Mouse (Mus musculus) CH12.LX (cell line): ENCODE results near the gene Polr3b. TPM values are rescaled to one million over a fixed set of nuclear protein-coding genes. Genes with fewer than 3 reads are reported as not detected.

Experiments
- DNase-seq: peaks from one replicate; pipeline ENCODE4 v3.0.0-alpha.2; 2013; ENCODE audit errors: extremely low read depth
- H3K27ac ChIP-seq: 2 replicates; pipeline ENCODE4 v1.5.1; 2012; ENCODE audit warnings: low read depth, mild to moderate bottlenecking, control low read depth, moderate library complexity; ENCODE audit not compliant: insufficient read depth
- H3K27me3 ChIP-seq: replicated peaks from 2 replicates; pipeline ENCODE3; 2012; ENCODE audit warnings: inconsistent platforms
- H3K36me3 ChIP-seq, 2 experiments: replicated peaks in 1 of 2; 2 replicates each; pipeline versions ENCODE3 to v1.6.1; 2012; ENCODE audit warnings: inconsistent platforms in 1 of 2, low read length in 1 of 2, mild to moderate bottlenecking in 1 of 2, mixed read lengths in 1 of 2, moderate library complexity in 1 of 2; ENCODE audit not compliant: control insufficient read depth in 1 of 2, insufficient read depth in 1 of 2
- H3K4me1 ChIP-seq, 2 experiments: 2 replicates each; pipeline ENCODE4 v1.6.1; 2012; ENCODE audit warnings: inconsistent platforms in 1 of 2, moderate library complexity in 1 of 2; ENCODE audit not compliant: insufficient read depth in 2 of 2, control insufficient read depth in 1 of 2
- H3K4me2 ChIP-seq: 2 replicates; pipeline ENCODE4 v1.6.1; 2012; ENCODE audit warnings: low read depth, mild to moderate bottlenecking, control low read depth; ENCODE audit not compliant: poor library complexity, insufficient read depth, severe bottlenecking
- H3K4me3 ChIP-seq, 3 experiments: fragments of 150-350 bp in 1 of 3; sonication (generic) in 1 of 3; replicated peaks in 1 of 3; 2 replicates each; pipeline versions ENCODE3 to v1.5.1; 2011 to 2012; ENCODE audit warnings: low read depth in 2 of 3, low read length in 2 of 3, mild to moderate bottlenecking in 2 of 3, moderate library complexity in 2 of 3, control low read depth in 1 of 3, improper control_type of control experiment in 1 of 3, inconsistent platforms in 1 of 3, mixed read lengths in 1 of 3; ENCODE audit not compliant: poor library complexity in 1 of 3
- H3K79me2 ChIP-seq: replicated peaks from 2 replicates; pipeline ENCODE4 v1.6.1; 2012; ENCODE audit warnings: mild to moderate bottlenecking, moderate library complexity; ENCODE audit not compliant: control insufficient read depth, poor library complexity, insufficient read depth, severe bottlenecking; ENCODE audit errors: extremely low read depth
- H3K9ac ChIP-seq: 2 replicates; pipeline ENCODE4 v1.6.1; 2012; ENCODE audit warnings: low read depth, mild to moderate bottlenecking, control low read depth, moderate library complexity; ENCODE audit not compliant: insufficient read depth
- H3K9me3 ChIP-seq: replicated peaks from 2 replicates; pipeline ENCODE3; 2012; ENCODE audit warnings: low read length, inconsistent platforms, mixed read lengths
- CHD2 ChIP-seq: IDR thresholded peaks from 2 replicates; pipeline ENCODE4 v1.6.1; 2011; ENCODE audit warnings: low read length, improper control_type of control experiment
- E2F4 ChIP-seq: IDR thresholded peaks from 2 replicates; pipeline ENCODE4 v1.6.1; 2011; ENCODE audit warnings: low read depth, low read length, improper control_type of control experiment; ENCODE audit not compliant: insufficient replicate concordance
- ELF1 ChIP-seq: IDR thresholded peaks from 2 replicates; pipeline ENCODE4 v1.6.1; 2014; ENCODE audit warnings: low read depth, mild to moderate bottlenecking, inconsistent platforms, low read length, improper control_type of control experiment
- ETS1 ChIP-seq: conservative IDR thresholded peaks from 2 replicates; pipeline ENCODE4 v1.6.1; 2012; ENCODE audit warnings: low read depth, mild to moderate bottlenecking, inconsistent platforms, low read length, improper control_type of control experiment, moderate library complexity
- GABPA ChIP-seq: IDR thresholded peaks from 2 replicates; pipeline ENCODE4 v1.6.1; 2012; ENCODE audit warnings: low read depth, low read length, improper control_type of control experiment, inconsistent platforms; ENCODE audit not compliant: insufficient replicate concordance
- MAFK ChIP-seq: IDR thresholded peaks from 2 replicates; pipeline ENCODE4 v1.6.1; 2011; ENCODE audit warnings: low read length, improper control_type of control experiment; ENCODE audit not compliant: insufficient replicate concordance
- MAX ChIP-seq: IDR thresholded peaks from 2 replicates; pipeline ENCODE4 v1.6.1; 2011; ENCODE audit warnings: low read length, improper control_type of control experiment
- MEF2A ChIP-seq: IDR thresholded peaks from 2 replicates; pipeline ENCODE4 v1.6.1; 2014; ENCODE audit warnings: low read depth, mild to moderate bottlenecking, inconsistent platforms, low read length, improper control_type of control experiment, borderline replicate concordance
- MXI1 ChIP-seq: IDR thresholded peaks from 2 replicates; pipeline ENCODE4 v1.6.1; 2011; ENCODE audit warnings: mild to moderate bottlenecking, low read depth, low read length, improper control_type of control experiment
- NRF1 ChIP-seq: IDR thresholded peaks from 2 replicates; pipeline ENCODE4 v1.6.1; 2014; ENCODE audit warnings: low read depth, mild to moderate bottlenecking, inconsistent platforms, low read length, improper control_type of control experiment, moderate library complexity
- PAX5 ChIP-seq: IDR thresholded peaks from 2 replicates; pipeline ENCODE4 v1.6.1; 2012; ENCODE audit warnings: low read length, inconsistent platforms, mixed read lengths
- RAD21 ChIP-seq: IDR thresholded peaks from 2 replicates; pipeline ENCODE4 v1.6.1; 2011; ENCODE audit warnings: low read depth, mild to moderate bottlenecking, low read length, improper control_type of control experiment, moderate library complexity
- SIN3A ChIP-seq: IDR thresholded peaks from 2 replicates; pipeline ENCODE4 v1.6.1; 2012; ENCODE audit warnings: low read length, improper control_type of control experiment, inconsistent platforms
- SMC3 ChIP-seq: IDR thresholded peaks from 2 replicates; pipeline ENCODE4 v1.6.1; 2011; ENCODE audit warnings: low read depth, low read length, improper control_type of control experiment
- TBP ChIP-seq: conservative IDR thresholded peaks from 2 replicates; pipeline ENCODE4 v1.6.1; 2011; ENCODE audit warnings: low read depth, low read length, improper control_type of control experiment
- UBTF ChIP-seq: IDR thresholded peaks from 2 replicates; pipeline ENCODE4 v1.6.1; 2012; ENCODE audit warnings: low read depth, mild to moderate bottlenecking, inconsistent platforms, low read length, improper control_type of control experiment, moderate library complexity
- USF1 ChIP-seq: IDR thresholded peaks from 2 replicates; pipeline ENCODE4 v1.6.1; 2014; ENCODE audit warnings: low read depth, mild to moderate bottlenecking, inconsistent platforms, low read length, improper control_type of control experiment
- ZC3H11A ChIP-seq: IDR thresholded peaks from 2 replicates; pipeline ENCODE4 v1.6.1; 2012; ENCODE audit warnings: low read depth, mild to moderate bottlenecking, inconsistent platforms, low read length, improper control_type of control experiment
- ZKSCAN1 ChIP-seq: IDR thresholded peaks from 2 replicates; pipeline ENCODE4 v1.6.1; 2012; ENCODE audit warnings: low read depth, inconsistent platforms, low read length, improper control_type of control experiment, borderline replicate concordance
- dilution Hi-C: fragments of 300-500 bp; cut with MboI; formaldehyde crosslinking; loops from 2 replicates; pipeline ENCODE4 v1.14.3; 2020; ENCODE audit warnings: low sequenced_read_pairs; ENCODE audit not compliant: extremely low pct_unique_long_range_greater_than_20kb, extremely low pct_ligation_motif_present
- in situ Hi-C: fragments of 300-500 bp; cut with MboI; formaldehyde crosslinking; loops from 3 replicates; pipeline ENCODE4 v1.14.3; 2019; ENCODE audit warnings: low sequenced_read_pairs, low pct_ligation_motif_present, low pct_unique_long_range_greater_than_20kb, mixed read lengths
- polyA plus RNA-seq: library from polyadenylated mRNA; unstranded; fragments of >175 nt; gene quantifications from 2 replicates; pipeline ENCODE4 v1.2.1, GENCODE M21; 2012; ENCODE audit warnings: low read depth; ENCODE audit not compliant: insufficient read length
- total RNA-seq, 2 experiments: library from RNA; depleted of rRNA; stranded (reverse); fragments of 300-350 nt in 1 of 2; fragments of >200 nt in 1 of 2; gene quantifications; 2 replicates each; pipeline ENCODE4 v1.2.3; 2012 to 2014

Gene Polr3b
- total and polyA plus RNA-seq, 3 experiments: 13.0 to 20.8 (median 16.3) TPM

DNA sequence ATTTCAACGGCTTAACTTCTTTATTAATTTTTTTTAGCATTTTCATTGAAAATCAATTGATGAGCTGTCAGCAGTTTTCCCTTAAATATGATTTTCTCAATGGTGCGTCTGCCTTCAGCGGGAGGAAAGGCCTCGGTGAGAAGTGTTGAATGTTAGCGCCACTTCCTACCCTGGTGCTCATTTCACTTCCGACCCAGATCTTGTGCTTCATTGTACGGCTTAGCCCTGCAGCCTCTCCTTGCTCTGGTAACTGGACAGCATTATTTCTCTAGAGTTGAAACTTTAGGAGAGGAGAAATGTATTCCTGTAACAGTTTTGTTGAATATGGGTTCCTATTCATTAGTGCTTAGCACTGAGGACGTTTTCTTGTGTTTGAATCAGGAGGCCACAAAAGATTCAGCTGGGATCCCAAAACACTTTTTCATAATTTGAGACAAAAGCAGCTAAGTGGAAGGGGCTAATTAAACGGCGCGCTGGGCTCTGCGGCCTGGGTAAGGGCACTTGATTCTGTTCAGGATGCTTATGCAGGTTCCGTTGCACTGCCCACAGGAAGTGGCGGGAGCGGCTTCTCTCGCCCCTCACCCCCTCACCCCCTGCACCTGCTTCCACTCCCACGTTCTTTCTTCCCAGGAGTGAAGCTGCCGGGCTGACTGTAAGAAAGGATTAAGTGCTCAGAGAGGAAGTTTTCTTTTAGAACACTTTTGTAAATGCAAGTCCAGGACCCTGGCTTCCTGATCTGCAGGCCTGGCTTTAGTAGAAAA, 36.2 kb downstream of the Polr3b start:
- no peaks in the 10 kb centered on the region for H3K79me2 ChIP-seq
- no peaks in the 10 kb centered on the region for H3K4me1 ChIP-seq
- H3K4me2 ChIP-seq: no peak overlapping the region
- no peaks in the 10 kb centered on the region for H3K9me3 ChIP-seq
- H3K27me3 ChIP-seq: no peaks in the 10 kb centered on the region
- no peak overlapping the region for H3K27ac ChIP-seq
- no peak overlapping the region for H3K4me3 ChIP-seq
- TF ChIP-seq RAD21: no peak
- no peak for TF ChIP-seq MEF2A
- no peak for TF ChIP-seq TBP
- TF ChIP-seq NRF1: no peak
- no peak for TF ChIP-seq SIN3A
- TF ChIP-seq MAFK: no peak
- no peak for TF ChIP-seq MXI1
- TF ChIP-seq ZKSCAN1: no peak
- no peak for TF ChIP-seq PAX5
- TF ChIP-seq ZC3H11A: no peak
- TF ChIP-seq UBTF: no peak
- TF ChIP-seq ETS1: no peak
- no peak for TF ChIP-seq GABPA
- no peak for TF ChIP-seq E2F4
- no peak for TF ChIP-seq SMC3
- dilution Hi-C loops (no loop called here), in situ Hi-C loops (no loop called here)
- H3K36me3 ChIP-seq: peaks cover 11 to 75% of the 10 kb centered on the region in 2 experiments
- DNase-seq: no peak
- no peak overlapping the region for H3K9ac ChIP-seq

DNA sequence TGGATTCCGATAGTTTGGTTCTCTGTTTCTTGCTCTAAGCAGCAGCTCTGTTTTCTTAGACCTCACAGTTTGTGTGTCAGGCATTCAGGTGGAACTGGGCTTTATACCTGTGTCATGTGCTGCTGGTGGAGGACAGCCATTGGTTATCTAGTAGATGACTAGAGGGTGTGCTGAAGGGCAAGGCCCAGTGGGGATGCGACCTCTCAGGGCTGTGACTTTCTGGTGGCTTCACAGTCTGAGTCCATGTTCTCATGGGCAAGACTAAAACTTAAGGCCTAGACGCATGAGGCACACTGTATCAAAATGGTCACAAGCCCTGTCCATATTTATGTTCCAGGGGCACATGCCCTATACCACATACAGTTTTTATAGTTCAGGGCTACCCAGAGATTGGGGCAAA, 37.2 kb downstream of the Polr3b start:
- DNase-seq: no peak
- dilution Hi-C loops (no loop called here), in situ Hi-C loops (no loop called here)
- Histone ChIP-seq H3K9me3 (no peaks in the 10 kb centered on the region), H3K27ac (no peak overlapping the region), H3K4me3 (no peak overlapping the region), H3K9ac (no peak overlapping the region), H3K4me1 (no peaks in the 10 kb centered on the region), H3K4me2 (no peak overlapping the region), H3K79me2 (no peaks in the 10 kb centered on the region), H3K27me3 (no peaks in the 10 kb centered on the region), H3K36me3 (peaks cover 11 to 75% of the 10 kb centered on the region in 2 experiments)
- no peak for TF ChIP-seq CHD2
- no peak for TF ChIP-seq MAFK
- no peak for TF ChIP-seq SIN3A
- no peak for TF ChIP-seq MAX
- TF ChIP-seq TBP: no peak
- no peak for TF ChIP-seq E2F4
- no peak for TF ChIP-seq USF1
- no peak for TF ChIP-seq ELF1
